Mouse (Mus musculus): ENCODE results near the gene Cacng3.

DNA sequence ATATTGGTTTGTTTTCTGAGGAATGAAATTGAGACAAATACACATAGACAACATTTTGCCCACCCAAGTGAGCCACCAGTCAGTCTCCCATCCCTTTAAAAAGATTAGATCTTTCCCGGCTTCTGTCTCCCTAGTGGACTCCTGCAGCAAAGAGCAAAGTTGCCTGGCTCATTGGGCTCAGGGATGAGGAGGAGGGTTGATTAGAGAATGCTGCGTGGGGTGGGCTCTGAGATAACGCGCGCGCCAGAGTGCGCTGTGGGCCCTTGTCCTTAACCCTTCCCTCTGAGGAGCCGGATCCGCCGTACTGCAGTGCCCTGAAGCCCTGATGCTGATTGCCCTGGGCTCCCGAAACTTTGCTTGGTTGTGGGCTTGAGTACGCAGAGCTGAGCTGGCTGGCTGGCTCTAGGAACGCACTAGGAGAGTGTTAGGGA, at the start of gene Cacng3:
- no peak for TF ChIP-seq CTCF (IDR thresholded peaks at IDR 0.05; ENCODE audit: control insufficient read depth, insufficient read depth, insufficient read length)
- TF ChIP-seq FOSL1 (IDR thresholded peaks at IDR 0.05; ENCODE audit: insufficient read depth, low read length, poor library complexity, severe bottlenecking): no peak

Measured in C2C12 (cell line).